Mouse (Mus musculus): ENCODE data around the gene Adamts1. TPM values are rescaled to one million over a fixed set of nuclear protein-coding genes. Genes with fewer than 3 reads are reported as not detected.

The Adamts1 gene
- total RNA-seq, 2 experiments from 2014 or later = 26.9 to 28.0 TPM

- no peak for DNase-seq (ENCODE audit: low spot score)
- intact Hi-C loops (cut with DNase I) = loop anchor here (2.0 kb wide), 1 partner anchor 19 kb away; no protein-coding TSS in a partner anchor
Observed at GRCm38 (mm10) chr16:85779775-85780174, 23.1 kb downstream of the Adamts1 start.

GRCm38 (mm10) chr16:85772272-85772671, 30.6 kb downstream of the Adamts1 start:
- DNase-seq (ENCODE audit: low spot score) = no peak
- intact Hi-C loops (cut with DNase I) = no loop called here

- intact Hi-C loops (cut with DNase I) = no loop called here
- DNase-seq (ENCODE audit: low spot score) = no peak
Observed at GRCm38 (mm10) chr16:85767341-85767740, 35.6 kb downstream of the Adamts1 start.

- DNase-seq (ENCODE audit: low spot score) = no peak
- intact Hi-C loops (cut with DNase I) = no loop called here
Observed at GRCm38 (mm10) chr16:85765697-85766096, 37.2 kb downstream of the Adamts1 start.

- intact Hi-C loops (cut with DNase I) = no loop called here
- no peak for DNase-seq (ENCODE audit: low spot score)
Observed at GRCm38 (mm10) chr16:85765167-85765566, 37.7 kb downstream of the Adamts1 start.

- intact Hi-C loops (cut with DNase I) = no loop called here
- DNase-seq (ENCODE audit: low spot score) = no peak
Observed at GRCm38 (mm10) chr16:85762052-85762665, 40.8 kb downstream of the Adamts1 start.

GRCm38 (mm10) chr16:85760961-85761580, 41.8 kb downstream of the Adamts1 start:
- intact Hi-C loops (cut with DNase I) = no loop called here

GRCm38 (mm10) chr16:85756101-85756819, 46.7 kb downstream of the Adamts1 start:
- intact Hi-C loops (cut with DNase I) = no loop called here
- peak; percentile 75 for DNase-seq (ENCODE audit: low spot score)

More at GRCm38 (mm10) chr16:85760961-85761580, 41.8 kb downstream of the Adamts1 start:
- DNase-seq (ENCODE audit: low spot score) = no peak

- DNase-seq (ENCODE audit: low spot score) = peak; percentile 51
- intact Hi-C loops (cut with DNase I) = no loop called here
Observed at GRCm38 (mm10) chr16:85749335-85749734, 53.6 kb downstream of the Adamts1 start.

- intact Hi-C loops (cut with DNase I) = no loop called here
- DNase-seq (ENCODE audit: low spot score) = peak; percentile 74
Observed at GRCm38 (mm10) chr16:85747589-85748360, 55.1 kb downstream of the Adamts1 start.

GRCm38 (mm10) chr16:85746386-85746785, 56.5 kb downstream of the Adamts1 start:
- no peak for DNase-seq (ENCODE audit: low spot score)
- intact Hi-C loops (cut with DNase I) = no loop called here

Other genes with a start within 250 kb of the Adamts1 start
- gene Cyyr1, start 249.7 kb downstream of the Adamts1 start, total RNA-seq (2021) = 10 to 100 TPM; 31.6 to 37.9 TPM
- gene Adamts5, start 98.7 kb upstream of the Adamts1 start, total RNA-seq (2021) = 10 to 100 TPM in 1 of 2 experiments, 1 to 10 TPM in 1; 9.7 to 11.2 TPM

Measured in heart, postnatal 25 days (tissue).